Mouse (Mus musculus): ENCODE results near the gene Plet1. TPM values are rescaled to one million over a fixed set of nuclear protein-coding genes. Genes with fewer than 3 reads are reported as not detected.

Gene Plet1
- total and polyA plus RNA-seq, 2 experiments from 2014 or later, result 1.2 to 3.7 TPM

- peaks cover 8% of the 10 kb centered on the region; the same call in 1 of the 2 replicates for H3K4me1 ChIP-seq (ENCODE audit: control insufficient read depth, insufficient read depth)
- H3K27ac ChIP-seq (ENCODE audit: low read depth), result no peak overlapping the region
- no peak overlapping the region for H3K4me3 ChIP-seq (ENCODE audit: low read depth, low read length)
- no peaks in the 10 kb centered on the region for H3K27me3 ChIP-seq (ENCODE audit: control insufficient read depth, insufficient read depth, low read length)
- DNase-seq (ENCODE audit: low spot score) (no peak), ATAC-seq (ENCODE audit: insufficient read depth, low read depth) (no peak)
- no peaks in the 10 kb centered on the region for H3K9me3 ChIP-seq (replicated peaks; ENCODE audit: control insufficient read depth, low read length)
- no peak overlapping the region for H3K4me2 ChIP-seq (ENCODE audit: low read depth, low read length)
- TF ChIP-seq EP300 (IDR thresholded peaks at IDR 0.05; ENCODE audit: low read depth) (no peak), CTCF (IDR thresholded peaks at IDR 0.05; ENCODE audit: low read depth) (no peak)
- WGBS, result 87% methylated on average over 5 of the region's 5 CpGs
- peaks cover 19% of the 10 kb centered on the region for H3K36me3 ChIP-seq (replicated peaks; ENCODE audit: control insufficient read depth, insufficient read depth, low read length)
- no peak overlapping the region for H3K9ac ChIP-seq (replicated peaks; ENCODE audit: low read depth, low read length)
Observed at GRCm38 (mm10) chr9:50524936-50525335, 30.6 kb downstream of the Plet1 start.

- H3K4me3 ChIP-seq (ENCODE audit: low read depth, low read length), result no peak overlapping the region
- WGBS, result 77% methylated on average over 5 of the region's 5 CpGs
- H3K36me3 ChIP-seq (replicated peaks; ENCODE audit: control insufficient read depth, insufficient read depth, low read length), result peaks cover 19% of the 10 kb centered on the region
- H3K9me3 ChIP-seq (replicated peaks; ENCODE audit: control insufficient read depth, low read length), result no peaks in the 10 kb centered on the region
- no peak overlapping the region for H3K9ac ChIP-seq (replicated peaks; ENCODE audit: low read depth, low read length)
- no peak for ATAC-seq (ENCODE audit: insufficient read depth, low read depth)
- no peak for DNase-seq (ENCODE audit: low spot score)
- H3K27me3 ChIP-seq (ENCODE audit: control insufficient read depth, insufficient read depth, low read length), result no peaks in the 10 kb centered on the region
- peaks cover 8% of the 10 kb centered on the region; the same call in 1 of the 2 replicates for H3K4me1 ChIP-seq (ENCODE audit: control insufficient read depth, insufficient read depth)
- no peak overlapping the region for H3K4me2 ChIP-seq (ENCODE audit: low read depth, low read length)
- H3K27ac ChIP-seq (ENCODE audit: low read depth), result no peak overlapping the region
- TF ChIP-seq CTCF (IDR thresholded peaks at IDR 0.05; ENCODE audit: low read depth), result no peak
- TF ChIP-seq EP300 (IDR thresholded peaks at IDR 0.05; ENCODE audit: low read depth), result no peak
Observed at GRCm38 (mm10) chr9:50525585-50525984, 31.3 kb downstream of the Plet1 start.

- Histone ChIP-seq H3K9me3 (replicated peaks; ENCODE audit: control insufficient read depth, low read length) (no peaks in the 10 kb centered on the region), H3K36me3 (replicated peaks; ENCODE audit: control insufficient read depth, insufficient read depth, low read length) (0 out of 2 replicates have a peak, but pooled peaks cover 3% of the 10 kb centered on the region), H3K4me2 (ENCODE audit: low read depth, low read length) (peak overlapping the region; percentile 68), H3K27me3 (ENCODE audit: control insufficient read depth, insufficient read depth, low read length) (no peaks in the 10 kb centered on the region), H3K9ac (replicated peaks; ENCODE audit: low read depth, low read length) (peak overlapping the region; percentile 65), H3K4me1 (ENCODE audit: control insufficient read depth, insufficient read depth) (peaks cover 8% of the 10 kb centered on the region; the same call in 1 of the 2 replicates), H3K27ac (ENCODE audit: low read depth) (no peak overlapping the region), H3K4me3 (ENCODE audit: low read depth, low read length) (peak overlapping the region; percentile 76)
- ATAC-seq (ENCODE audit: insufficient read depth, low read depth) (no peak), DNase-seq (ENCODE audit: low spot score) (no peak)
- WGBS, result 28% methylated on average over 7 of the region's 7 CpGs
- TF ChIP-seq EP300 (IDR thresholded peaks at IDR 0.05; ENCODE audit: low read depth) (no peak), CTCF (IDR thresholded peaks at IDR 0.05; ENCODE audit: low read depth) (no peak)
Observed at GRCm38 (mm10) chr9:50527860-50528259, 33.5 kb downstream of the Plet1 start.

GRCm38 (mm10) chr9:50528293-50528892, 34.1 kb downstream of the Plet1 start, which contains the start of gene Pts:
Pts (minus strand) TSS chr9:50528724.
- Histone ChIP-seq H3K36me3 (replicated peaks; ENCODE audit: control insufficient read depth, insufficient read depth, low read length) (0 out of 2 replicates have a peak, but pooled peaks cover 3% of the 10 kb centered on the region), H3K4me1 (ENCODE audit: control insufficient read depth, insufficient read depth) (peaks cover 8% of the 10 kb centered on the region; the same call in 1 of the 2 replicates), H3K4me3 (ENCODE audit: low read depth, low read length) (peak within 1 kb of the TSS; percentile 76), H3K4me2 (ENCODE audit: low read depth, low read length) (peak within 1 kb of the TSS; percentile 68), H3K27ac (ENCODE audit: low read depth) (peak within 1 kb of the TSS; percentile 86), H3K9ac (replicated peaks; ENCODE audit: low read depth, low read length) (peak within 1 kb of the TSS; percentile 65), H3K9me3 (replicated peaks; ENCODE audit: control insufficient read depth, low read length) (no peaks in the 10 kb centered on the region), H3K27me3 (ENCODE audit: control insufficient read depth, insufficient read depth, low read length) (no peaks in the 10 kb centered on the region)
- TF ChIP-seq EP300 (IDR thresholded peaks at IDR 0.05; ENCODE audit: low read depth), result peak; percentile 54; the same call in 1 of the 2 replicates
- peak; percentile 95 for TF ChIP-seq CTCF (IDR thresholded peaks at IDR 0.05; ENCODE audit: low read depth)
- ATAC-seq (ENCODE audit: insufficient read depth, low read depth), result peak; percentile 100
- WGBS, result under 1% methylated on average over 54 of the region's 54 CpGs
- DNase-seq (ENCODE audit: low spot score), result peak; percentile 98

GRCm38 (mm10) chr9:50530890-50531289, 36.6 kb downstream of the Plet1 start:
- peak; percentile 50 for TF ChIP-seq CTCF (IDR thresholded peaks at IDR 0.05; ENCODE audit: low read depth)
- TF ChIP-seq EP300 (IDR thresholded peaks at IDR 0.05; ENCODE audit: low read depth), result no peak
- DNase-seq (ENCODE audit: low spot score), result peak; percentile 41
- Histone ChIP-seq H3K4me2 (ENCODE audit: low read depth, low read length) (no peak overlapping the region), H3K9ac (replicated peaks; ENCODE audit: low read depth, low read length) (no peak overlapping the region), H3K9me3 (replicated peaks; ENCODE audit: control insufficient read depth, low read length) (no peaks in the 10 kb centered on the region), H3K27ac (ENCODE audit: low read depth) (no peak overlapping the region), H3K36me3 (replicated peaks; ENCODE audit: control insufficient read depth, insufficient read depth, low read length) (no peaks in the 10 kb centered on the region), H3K4me1 (ENCODE audit: control insufficient read depth, insufficient read depth) (peaks cover 8% of the 10 kb centered on the region; the same call in 1 of the 2 replicates), H3K4me3 (ENCODE audit: low read depth, low read length) (no peak overlapping the region), H3K27me3 (ENCODE audit: control insufficient read depth, insufficient read depth, low read length) (no peaks in the 10 kb centered on the region)
- 18% methylated on average over 2 of the region's 2 CpGs for WGBS
- ATAC-seq (ENCODE audit: insufficient read depth, low read depth), result no peak
